Mouse (Mus musculus): ENCODE measurements around the gene Foxl2.

- TF ChIP-seq POLR2A (IDR thresholded peaks at IDR 0.05; ENCODE audit: borderline replicate concordance, control insufficient read depth, low read depth, low read length) (no peak), CTCF (IDR thresholded peaks at IDR 0.05; ENCODE audit: control insufficient read depth, insufficient read depth, low read length) (no peak)
Observed at GRCm38 (mm10) chr9:98962478-98963142, 7.5 kb downstream of the Foxl2 start.

Measured in bone marrow, adult 2 months (tissue).